Mouse (Mus musculus) forebrain, postnatal 0 days (tissue): ENCODE results near the gene Brd7. TPM values are rescaled to one million over a fixed set of nuclear protein-coding genes. Genes with fewer than 3 reads are reported as not detected.

ENCODE experiments used
- ATAC-seq: fragments of 200-750 bp; cut with Nextera tagmentation; 2 replicates; pipeline ENCODE4 v1.8.0; 2017; ENCODE audit warnings: mild to moderate bottlenecking, moderate library complexity
- DNase-seq: peaks from one replicate; pipeline ENCODE4 v3.0.0-alpha.2; 2015
- H3K27ac ChIP-seq: fragments of 300-500 bp; sonication (generic); 2 replicates; pipeline ENCODE4 v1.5.1; 2014; ENCODE audit warnings: low read depth, mild to moderate bottlenecking, antibody characterized with exemption, low read length, moderate library complexity, mixed read lengths
- H3K27me3 ChIP-seq: fragments of 300-500 bp; sonication (generic); 2 replicates; pipeline ENCODE4 v1.6.1; 2014; ENCODE audit warnings: mild to moderate bottlenecking, low read length, mixed read lengths; ENCODE audit not compliant: insufficient read depth
- H3K36me3 ChIP-seq: fragments of 300-500 bp; sonication (generic); 2 replicates; pipeline ENCODE4 v1.6.1; 2014; ENCODE audit warnings: mild to moderate bottlenecking, moderate library complexity; ENCODE audit not compliant: insufficient read depth
- H3K4me1 ChIP-seq: fragments of 300-500 bp; sonication (generic); 2 replicates; pipeline ENCODE4 v1.6.1; 2014; ENCODE audit warnings: antibody characterized with exemption; ENCODE audit not compliant: insufficient read depth
- H3K4me2 ChIP-seq: fragments of 300-500 bp; sonication (generic); 2 replicates; pipeline ENCODE4 v1.6.1; 2014; ENCODE audit warnings: low read depth, mild to moderate bottlenecking, moderate library complexity
- H3K4me3 ChIP-seq: fragments of 300-500 bp; sonication (generic); 2 replicates; pipeline ENCODE4 v1.5.1; 2014; ENCODE audit warnings: low read depth, low read length, mixed read lengths
- H3K9ac ChIP-seq: fragments of 300-500 bp; sonication (generic); 2 replicates; pipeline ENCODE4 v1.6.1; 2014; ENCODE audit warnings: mild to moderate bottlenecking
- H3K9me3 ChIP-seq: fragments of 300-500 bp; sonication (generic); 2 replicates; pipeline ENCODE4 v1.6.1; 2016; ENCODE audit warnings: low read length
- CTCF ChIP-seq: sonication (generic); IDR thresholded peaks from 2 replicates; pipeline ENCODE4 v1.5.1; 2016; ENCODE audit warnings: antibody characterized with exemption, control low read depth, low read depth
- WGBS: fragments of 180-500 bp; shearing (Covaris S2); extraction: QIAGEN DNeasy Blood & Tissue Kit; methylation state at CpG from one replicate; pipeline ENCODE4 v1.1.7; 2014; 5-methylcytosine and 5-hydroxymethylcytosine counted together
- polyA plus RNA-seq: library from polyadenylated mRNA; unstranded; fragments of >200 nt; fragmentation: Nextera tagmentation; extraction: Ambion mirVana; gene quantifications from 2 replicates; pipeline ENCODE4 v1.2.1, GENCODE M21; 2015
- total RNA-seq: library from RNA; depleted of rRNA; stranded (reverse); fragments of >200 nt; gene quantifications from 2 replicates; pipeline ENCODE4 v1.2.3, GENCODE M21; 2014

Brd7 gene
- total and polyA plus RNA-seq, 2 experiments from 2014 or later, result 24.1 to 52.4 TPM

GRCm38 (mm10) chr8:88371522-88371921 is 9.5 kb upstream of the Brd7 start:
- 88% methylated on average over 2 of the region's 2 CpGs for WGBS
- DNase-seq, result no peak
- ATAC-seq, result no peak
- Histone ChIP-seq H3K27me3 (no peaks in the 10 kb centered on the region), H3K4me1 (no peaks in the 10 kb centered on the region), H3K9me3 (no peaks in the 10 kb centered on the region), H3K4me3 (no peak overlapping the region), H3K36me3 (no peaks in the 10 kb centered on the region), H3K27ac (no peak overlapping the region), H3K4me2 (no peak overlapping the region), H3K9ac (no peak overlapping the region)
- no peak for TF ChIP-seq CTCF

- H3K4me1 ChIP-seq, result no peaks in the 10 kb centered on the region
- no peak overlapping the region for H3K4me2 ChIP-seq
- H3K9me3 ChIP-seq, result no peaks in the 10 kb centered on the region
- no peaks in the 10 kb centered on the region for H3K36me3 ChIP-seq
- 46% methylated on average over 3 of the region's 3 CpGs for WGBS
- H3K27ac ChIP-seq, result no peak overlapping the region
- no peak overlapping the region for H3K9ac ChIP-seq
- no peaks in the 10 kb centered on the region for H3K27me3 ChIP-seq
- no peak for ATAC-seq
- H3K4me3 ChIP-seq, result no peak overlapping the region
- no peak for TF ChIP-seq CTCF
- no peak for DNase-seq
These were observed 7.8 kb upstream of the Brd7 start for GRCm38 (mm10) chr8:88369805-88370204.

DNA sequence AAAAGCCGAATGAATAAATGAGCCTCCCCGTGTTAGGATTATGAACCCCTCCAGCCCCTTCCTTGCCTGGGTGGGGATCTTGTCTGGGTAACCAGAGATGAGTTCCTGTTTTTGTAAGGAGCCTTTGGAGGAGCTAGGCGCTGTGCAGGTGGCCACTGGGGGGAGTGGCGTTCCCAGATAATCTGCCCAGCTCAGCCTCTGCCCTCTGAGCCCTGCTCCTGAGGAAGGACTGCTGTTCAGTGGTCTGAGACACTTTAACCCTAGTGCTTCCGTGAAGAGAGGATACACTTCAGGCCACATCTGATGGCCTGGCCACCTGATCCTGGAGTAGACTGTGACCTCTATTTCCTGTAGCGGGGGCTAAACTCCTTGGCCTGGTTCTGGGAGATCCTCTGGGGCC is 7.2 kb upstream of the Brd7 start:
- no peak for DNase-seq

GRCm38 (mm10) chr8:88362446-88363150 is 604 bp upstream of the Brd7 start:
- peaks cover 8% of the 10 kb centered on the region; the same call in 1 of the 2 replicates for H3K36me3 ChIP-seq
- TF ChIP-seq CTCF, result no peak
- H3K27me3 ChIP-seq, result no peaks in the 10 kb centered on the region
- no peak overlapping the region for H3K27ac ChIP-seq
- H3K4me1 ChIP-seq, result peaks cover 10% of the 10 kb centered on the region; the same call in 1 of the 2 replicates
- no peak for ATAC-seq
- no peak for DNase-seq
- H3K4me3 ChIP-seq, result peak overlapping the region; percentile 88
- H3K9ac ChIP-seq, result 0 out of 2 replicates have a peak overlapping the region, but pooled peaks have one; percentile 93
- H3K4me2 ChIP-seq, result peak overlapping the region; percentile 49
- 33% methylated on average over 11 of the region's 11 CpGs for WGBS
- H3K9me3 ChIP-seq, result no peaks in the 10 kb centered on the region

More for the DNA sequence above, 7.2 kb upstream of the Brd7 start:
- no peaks in the 10 kb centered on the region for H3K27me3 ChIP-seq
- H3K4me1 ChIP-seq, result no peaks in the 10 kb centered on the region
- no peaks in the 10 kb centered on the region for H3K36me3 ChIP-seq
- no peak overlapping the region for H3K27ac ChIP-seq
- ATAC-seq, result no peak
- H3K4me2 ChIP-seq, result no peak overlapping the region
- no peak overlapping the region for H3K9ac ChIP-seq
- 18% methylated on average over 6 of the region's 6 CpGs for WGBS
- H3K9me3 ChIP-seq, result no peaks in the 10 kb centered on the region
- TF ChIP-seq CTCF, result peak; percentile 53; the same call in 1 of the 2 replicates
- no peak overlapping the region for H3K4me3 ChIP-seq

- H3K9me3 ChIP-seq, result no peaks in the 10 kb centered on the region
- H3K36me3 ChIP-seq, result peaks cover 20% of the 10 kb centered on the region
- ATAC-seq (peak; percentile 24; the same call in 1 of the 2 replicates), DNase-seq (peak; percentile 39)
- H3K4me1 ChIP-seq, result peaks cover 10% of the 10 kb centered on the region; the same call in 1 of the 2 replicates
- TF ChIP-seq CTCF, result no peak
- H3K27ac ChIP-seq, result peak overlapping the region; percentile 69
- no peaks in the 10 kb centered on the region for H3K27me3 ChIP-seq
- peak overlapping the region; percentile 88 for H3K4me3 ChIP-seq
- WGBS, result 1% methylated on average over 31 of the region's 31 CpGs
- H3K4me2 ChIP-seq, result peak overlapping the region; percentile 85
- H3K9ac ChIP-seq, result peak overlapping the region; percentile 93
These were observed 818 bp downstream of the Brd7 start for GRCm38 (mm10) chr8:88361044-88361707.

DNA sequence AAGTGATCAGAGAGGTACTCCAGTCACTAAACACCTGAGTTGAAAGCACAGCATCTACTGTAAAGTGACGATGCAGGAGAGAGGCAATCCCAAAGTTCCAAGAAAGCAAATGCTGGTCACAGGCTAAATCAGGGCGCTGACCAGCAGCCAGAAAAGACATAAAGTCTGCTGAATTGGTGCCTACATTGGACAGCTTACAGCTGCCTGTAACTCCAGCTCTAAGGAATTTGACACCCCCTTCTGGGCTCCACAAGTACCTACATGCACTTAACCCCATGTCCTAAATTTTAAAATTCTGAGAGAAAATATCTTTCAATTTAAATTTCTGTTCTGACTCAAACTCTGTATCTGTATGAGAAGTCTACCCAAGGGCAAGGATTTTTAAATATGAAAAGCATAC is 2.0 kb downstream of the Brd7 start:
- Histone ChIP-seq H3K4me3 (0 out of 2 replicates have a peak overlapping the region, but pooled peaks have one; percentile 3), H3K4me2 (0 out of 2 replicates have a peak overlapping the region, but pooled peaks have one; percentile 4), H3K27me3 (no peaks in the 10 kb centered on the region), H3K4me1 (peaks cover 10% of the 10 kb centered on the region; the same call in 1 of the 2 replicates), H3K36me3 (peaks cover 31% of the 10 kb centered on the region), H3K9ac (no peak overlapping the region), H3K9me3 (no peaks in the 10 kb centered on the region), H3K27ac (no peak overlapping the region)
- TF ChIP-seq CTCF, result 0 out of 2 replicates have a peak, but pooled peaks have one; percentile 14
- no peak for DNase-seq
- WGBS, result 89% methylated on average over 2 of the region's 2 CpGs
- ATAC-seq, result no peak

DNA sequence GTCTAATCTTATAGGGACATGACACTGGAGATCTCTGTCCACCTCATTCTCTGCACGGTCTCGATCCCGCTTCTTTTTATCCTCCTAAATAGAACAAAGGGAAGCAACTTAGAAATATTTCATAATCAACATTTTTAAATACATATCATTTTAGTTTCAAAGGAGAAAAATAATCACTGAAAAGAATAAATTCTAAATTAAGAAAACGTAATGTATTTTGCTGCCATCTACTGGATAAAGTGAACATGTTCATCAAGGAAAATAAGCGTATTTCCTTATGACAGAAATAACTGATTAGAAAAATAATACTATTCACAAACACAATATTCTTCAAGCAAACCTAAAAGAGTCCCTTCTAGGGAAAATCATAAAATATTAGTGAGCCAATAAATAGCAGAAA is 4.0 kb downstream of the Brd7 start:
- peak; percentile 29 for TF ChIP-seq CTCF
- DNase-seq, result no peak
- H3K36me3 ChIP-seq, result peaks cover 48% of the 10 kb centered on the region
- no peak overlapping the region for H3K4me2 ChIP-seq
- H3K9me3 ChIP-seq, result no peaks in the 10 kb centered on the region
- H3K4me1 ChIP-seq, result peaks cover 10% of the 10 kb centered on the region; the same call in 1 of the 2 replicates
- H3K4me3 ChIP-seq, result no peak overlapping the region
- no peak overlapping the region for H3K27ac ChIP-seq
- WGBS, result 74% methylated on average over 5 of the region's 5 CpGs
- H3K27me3 ChIP-seq, result no peaks in the 10 kb centered on the region
- no peak overlapping the region for H3K9ac ChIP-seq
- no peak for ATAC-seq
